Mouse (Mus musculus): Measurements from ENCODE around the gene Tbc1d22a.

- no peak for TF ChIP-seq POLR2A (IDR thresholded peaks at IDR 0.05; ENCODE audit: low read depth, low read length)
- no peak for TF ChIP-seq CTCF (IDR thresholded peaks at IDR 0.05; ENCODE audit: extremely low read depth, insufficient read depth, insufficient read length, insufficient replicate concordance)
Observed at GRCm38 (mm10) chr15:86183484-86183883, 30.8 kb upstream of the Tbc1d22a start.

All from spleen, adult 2 months (tissue).